Mouse (Mus musculus) embryonic facial prominence, embryonic 15.5 days (tissue): ENCODE data around the gene Rtkn. TPM values are rescaled to one million over a fixed set of nuclear protein-coding genes. Genes with fewer than 3 reads are reported as not detected.

ENCODE experiments used
- ATAC-seq: fragments of 200-750 bp; cut with Nextera tagmentation; 2 replicates; pipeline ENCODE4 v1.8.0; 2017; ENCODE audit warnings: low read depth, moderate TSS enrichment; ENCODE audit not compliant: insufficient number of reproducible peaks, low FRiP score, low TSS enrichment
- H3K27ac ChIP-seq: fragments of 300-500 bp; sonication (generic); replicated peaks from 2 replicates; pipeline ENCODE4 v1.5.1; 2015; ENCODE audit warnings: mild to moderate bottlenecking, inconsistent platforms
- H3K27me3 ChIP-seq: fragments of 300-500 bp; sonication (generic); 2 replicates; pipeline ENCODE4 v1.6.1; 2015; ENCODE audit warnings: inconsistent platforms
- H3K36me3 ChIP-seq: fragments of 300-500 bp; sonication (generic); 2 replicates; pipeline ENCODE4 v1.6.1; 2015; ENCODE audit warnings: mild to moderate bottlenecking, inconsistent platforms
- H3K4me1 ChIP-seq: fragments of 300-500 bp; sonication (generic); 2 replicates; pipeline ENCODE4 v1.6.1; 2015; ENCODE audit warnings: inconsistent platforms
- H3K4me2 ChIP-seq: fragments of 300-500 bp; sonication (generic); replicated peaks from 2 replicates; pipeline ENCODE4 v1.6.1; 2015; ENCODE audit warnings: mild to moderate bottlenecking, inconsistent platforms
- H3K4me3 ChIP-seq: fragments of 300-500 bp; sonication (generic); replicated peaks from 2 replicates; pipeline ENCODE4 v1.5.1; 2015; ENCODE audit warnings: mild to moderate bottlenecking, inconsistent platforms
- H3K9ac ChIP-seq: fragments of 300-500 bp; sonication (generic); 2 replicates; pipeline ENCODE4 v1.6.1; 2015; ENCODE audit warnings: inconsistent platforms
- H3K9me3 ChIP-seq: fragments of 300-500 bp; sonication (generic); replicated peaks from 2 replicates; pipeline ENCODE4 v1.6.1; 2016; ENCODE audit warnings: inconsistent platforms
- WGBS: fragments of 180-500 bp; shearing (Covaris S2); methylation state at CpG from one replicate; pipeline ENCODE4 v1.1.7; 2015; 5-methylcytosine and 5-hydroxymethylcytosine counted together
- polyA plus RNA-seq: library from polyadenylated mRNA; unstranded; fragments of >200 nt; fragmentation: Nextera tagmentation; extraction: Ambion mirVana; gene quantifications from 2 replicates; pipeline ENCODE4 v1.2.1, GENCODE M21; 2015

Rtkn gene
- polyA plus RNA-seq, 1 experiment from 2014 or later, result 62.8 TPM

DNA sequence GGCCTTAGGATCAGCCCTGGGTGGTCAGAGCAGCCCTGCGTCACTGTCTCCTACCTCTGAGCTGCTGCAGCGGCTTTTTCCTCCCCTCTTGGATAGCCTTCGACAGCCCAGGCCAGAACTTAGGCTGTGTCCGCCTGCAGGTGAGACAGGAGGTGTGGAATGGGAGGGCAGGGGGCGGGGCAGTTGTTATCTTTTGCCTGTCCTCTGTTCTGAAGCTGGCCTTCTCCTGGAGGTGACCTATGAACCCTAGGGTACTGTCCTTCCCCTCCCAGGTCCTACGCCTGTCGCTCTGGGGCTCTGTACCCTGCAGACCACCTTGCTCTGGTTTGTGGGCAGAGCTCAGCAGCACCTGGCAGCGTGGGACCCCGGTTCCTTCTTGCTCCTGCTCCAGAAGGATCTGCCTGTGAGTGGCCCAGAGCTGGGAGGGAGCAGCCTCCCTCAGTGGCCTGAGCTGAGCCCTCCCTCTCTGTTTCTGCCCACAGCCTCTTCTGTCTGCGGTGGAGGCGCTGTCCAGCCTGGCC is 32.1 kb upstream of the Rtkn start:
- Histone ChIP-seq H3K36me3 (peaks cover 9% of the 10 kb centered on the region; the same call in 1 of the 2 replicates), H3K27ac (no peak overlapping the region; the same call in 1 of the 2 replicates), H3K4me1 (peaks cover 29% of the 10 kb centered on the region), H3K4me3 (no peak overlapping the region), H3K27me3 (no peaks in the 10 kb centered on the region), H3K9ac (no peak overlapping the region), H3K9me3 (no peaks in the 10 kb centered on the region), H3K4me2 (peak overlapping the region; percentile 95)
- 44% methylated on average over 11 of the region's 11 CpGs for whole genome bisulfite sequencing
- ATAC-seq, result no peak

GRCm38 (mm10) chr6:83104158-83104557 is 31.1 kb upstream of the Rtkn start:
- peaks cover 35% of the 10 kb centered on the region for H3K4me1 ChIP-seq
- no peak overlapping the region for H3K4me2 ChIP-seq
- ATAC-seq, result no peak
- no peaks in the 10 kb centered on the region for H3K9me3 ChIP-seq
- no peak overlapping the region for H3K27ac ChIP-seq
- no peaks in the 10 kb centered on the region for H3K27me3 ChIP-seq
- no peak overlapping the region for H3K9ac ChIP-seq
- 52% methylated on average over 4 of the region's 4 CpGs for WGBS
- no peak overlapping the region for H3K4me3 ChIP-seq
- peaks cover 9% of the 10 kb centered on the region; the same call in 1 of the 2 replicates for H3K36me3 ChIP-seq

- ATAC-seq, result 0 out of 2 replicates have a peak, but pooled peaks have one; percentile 21
- H3K27ac ChIP-seq, result 0 out of 2 replicates have a peak overlapping the region, but pooled peaks have one; percentile 73
- no peak overlapping the region for H3K9ac ChIP-seq
- peak overlapping the region; percentile 67 for H3K4me3 ChIP-seq
- H3K4me1 ChIP-seq, result peaks cover 30% of the 10 kb centered on the region
- peak overlapping the region; percentile 88 for H3K4me2 ChIP-seq
- peaks cover 9% of the 10 kb centered on the region; the same call in 1 of the 2 replicates for H3K36me3 ChIP-seq
- no peaks in the 10 kb centered on the region for H3K9me3 ChIP-seq
- H3K27me3 ChIP-seq, result no peaks in the 10 kb centered on the region
- WGBS, result 33% methylated on average over 13 of the region's 13 CpGs
These were observed 27.5 kb upstream of the Rtkn start for GRCm38 (mm10) chr6:83107566-83108400.

DNA sequence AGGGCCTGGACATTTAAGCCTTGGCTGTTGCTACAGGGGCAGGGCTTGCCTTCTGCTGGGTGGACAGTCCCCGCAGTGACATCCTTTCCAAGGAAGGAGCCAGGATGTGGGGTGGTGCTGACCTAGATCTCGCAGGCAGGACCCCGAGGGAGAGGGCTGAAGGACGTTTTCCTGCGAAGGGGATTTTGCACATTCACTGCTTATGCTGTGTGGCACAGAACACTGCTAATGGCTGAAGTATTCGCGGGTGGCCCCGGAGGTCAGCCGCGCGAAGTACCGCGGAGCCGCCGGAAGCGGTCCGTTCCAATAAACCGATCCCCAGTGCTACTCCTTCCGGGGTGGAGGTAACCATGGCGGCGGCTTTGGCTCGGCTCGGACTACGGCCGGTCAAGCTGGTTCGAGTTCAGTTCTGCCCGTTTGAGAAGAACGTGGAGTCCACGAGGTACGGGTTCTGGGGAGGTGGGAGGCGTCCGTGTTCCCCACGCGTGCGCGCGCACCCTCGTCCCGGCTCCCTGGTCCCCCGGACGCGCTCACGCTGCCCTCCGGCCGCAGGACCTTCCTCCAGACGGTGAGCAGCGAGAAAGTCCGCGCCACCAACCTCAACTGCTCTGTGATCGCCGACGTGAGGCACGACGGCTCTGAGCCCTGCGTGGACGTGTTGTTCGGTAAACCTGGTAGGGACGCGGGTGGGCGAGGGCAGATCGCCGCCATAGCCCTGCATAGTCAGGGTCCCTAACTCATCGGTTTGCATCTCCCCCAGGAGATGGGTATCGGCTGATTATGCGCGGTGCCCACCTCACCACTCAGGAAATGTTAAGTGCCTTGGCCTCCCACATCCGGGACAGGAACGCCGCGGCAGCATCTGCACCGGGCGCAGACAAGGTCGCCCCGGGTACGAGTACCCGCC is 26.2 kb upstream of the Rtkn start, which contains the start of gene Mrpl53:
Gene Mrpl53 (plus strand): TSS at position 279 of the 907 bp plus-strand sequence.
- Histone ChIP-seq H3K27me3 (no peaks in the 10 kb centered on the region), H3K27ac (peak within 1 kb of the TSS; percentile 73), H3K36me3 (peaks cover 9% of the 10 kb centered on the region; the same call in 1 of the 2 replicates), H3K4me2 (peak within 1 kb of the TSS; percentile 88), H3K9ac (peak within 1 kb of the TSS; percentile 68), H3K4me1 (peaks cover 22% of the 10 kb centered on the region), H3K9me3 (no peaks in the 10 kb centered on the region), H3K4me3 (peak within 1 kb of the TSS; percentile 67)
- WGBS, result under 1% methylated on average over 76 of the region's 76 CpGs
- ATAC-seq, result peak; percentile 81

DNA sequence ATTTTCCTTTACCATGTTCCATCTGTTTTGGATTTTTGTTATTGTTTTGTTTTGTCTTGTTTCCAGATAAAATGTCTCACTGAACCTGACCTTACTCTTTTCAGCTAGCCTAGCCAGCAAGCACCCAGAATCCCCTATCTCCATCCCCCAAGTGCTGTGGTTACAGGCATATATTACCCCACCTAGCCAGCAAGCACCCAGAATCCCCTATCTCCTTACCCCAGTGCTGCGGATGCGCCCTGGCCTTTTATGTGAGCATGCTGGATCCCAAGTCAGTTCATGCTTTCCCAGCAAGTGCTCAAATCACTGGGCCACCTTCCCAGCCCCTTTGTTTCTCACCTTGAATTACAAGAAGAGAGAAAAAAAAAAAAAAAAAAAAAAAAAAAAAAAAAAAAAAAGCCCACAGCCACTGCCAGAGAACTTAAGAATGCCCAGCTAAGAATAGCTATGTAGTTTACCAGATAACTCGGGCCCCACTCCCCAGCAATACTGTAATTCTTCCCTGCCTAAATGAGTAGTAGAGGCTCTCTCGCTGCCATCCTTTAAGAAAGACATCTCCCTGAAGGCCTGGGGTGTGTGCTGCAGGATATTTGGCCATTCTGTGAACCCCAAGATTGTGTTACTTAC is 23.6 kb upstream of the Rtkn start:
- no peak overlapping the region for H3K4me3 ChIP-seq
- H3K9ac ChIP-seq, result no peak overlapping the region
- peaks cover 36% of the 10 kb centered on the region for H3K4me1 ChIP-seq
- H3K27me3 ChIP-seq, result no peaks in the 10 kb centered on the region
- no peak overlapping the region for H3K4me2 ChIP-seq
- H3K9me3 ChIP-seq, result no peaks in the 10 kb centered on the region
- 91% methylated on average over 4 of the region's 4 CpGs for WGBS
- no peak overlapping the region for H3K27ac ChIP-seq
- H3K36me3 ChIP-seq, result peaks cover 6% of the 10 kb centered on the region; the same call in 1 of the 2 replicates
- ATAC-seq, result no peak

DNA sequence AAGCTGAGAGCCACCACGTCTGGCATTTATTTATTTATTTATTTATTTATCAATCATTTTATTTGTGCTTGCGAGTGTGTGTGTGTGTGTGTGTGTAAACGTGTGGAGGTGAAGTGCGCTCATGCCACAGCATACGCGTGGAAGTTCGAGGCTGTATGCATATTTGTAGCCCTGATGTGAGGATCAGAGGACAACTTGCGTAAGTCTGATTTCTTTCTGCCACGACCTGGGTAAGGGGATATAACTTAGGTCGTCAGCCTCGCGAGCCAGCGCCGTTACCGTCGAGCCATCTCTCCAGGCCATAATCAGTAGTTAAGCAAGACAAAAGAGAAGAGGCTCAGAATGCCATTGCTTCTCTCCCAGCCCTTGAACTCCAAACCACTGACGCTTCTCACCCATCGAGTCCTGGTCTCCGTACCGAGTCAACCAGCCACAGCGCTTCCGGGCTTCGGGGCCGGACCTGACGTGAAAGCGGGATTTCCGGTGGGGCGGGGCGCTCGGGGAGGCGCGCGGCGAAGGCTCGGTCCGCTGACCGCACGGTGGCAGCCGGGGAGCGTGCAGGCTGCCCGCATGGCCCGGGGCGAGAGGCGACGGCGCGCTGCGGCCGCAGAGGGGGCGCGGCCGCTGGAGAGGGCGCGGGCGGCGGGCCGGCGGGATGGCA is 20.1 kb upstream of the Rtkn start, which contains the start of gene Mogs:
Gene Mogs (plus strand): TSS at position 486 of the 661 bp plus-strand sequence.
- Histone ChIP-seq H3K36me3 (peaks cover 31% of the 10 kb centered on the region), H3K4me2 (peak within 1 kb of the TSS; percentile 92), H3K4me3 (peak within 1 kb of the TSS; percentile 90), H3K27ac (peak within 1 kb of the TSS; percentile 86), H3K27me3 (no peaks in the 10 kb centered on the region), H3K9me3 (no peaks in the 10 kb centered on the region), H3K9ac (peak within 1 kb of the TSS; percentile 86), H3K4me1 (peaks cover 38% of the 10 kb centered on the region)
- WGBS, result 1% methylated on average over 47 of the region's 58 CpGs
- ATAC-seq, result peak; percentile 84

DNA sequence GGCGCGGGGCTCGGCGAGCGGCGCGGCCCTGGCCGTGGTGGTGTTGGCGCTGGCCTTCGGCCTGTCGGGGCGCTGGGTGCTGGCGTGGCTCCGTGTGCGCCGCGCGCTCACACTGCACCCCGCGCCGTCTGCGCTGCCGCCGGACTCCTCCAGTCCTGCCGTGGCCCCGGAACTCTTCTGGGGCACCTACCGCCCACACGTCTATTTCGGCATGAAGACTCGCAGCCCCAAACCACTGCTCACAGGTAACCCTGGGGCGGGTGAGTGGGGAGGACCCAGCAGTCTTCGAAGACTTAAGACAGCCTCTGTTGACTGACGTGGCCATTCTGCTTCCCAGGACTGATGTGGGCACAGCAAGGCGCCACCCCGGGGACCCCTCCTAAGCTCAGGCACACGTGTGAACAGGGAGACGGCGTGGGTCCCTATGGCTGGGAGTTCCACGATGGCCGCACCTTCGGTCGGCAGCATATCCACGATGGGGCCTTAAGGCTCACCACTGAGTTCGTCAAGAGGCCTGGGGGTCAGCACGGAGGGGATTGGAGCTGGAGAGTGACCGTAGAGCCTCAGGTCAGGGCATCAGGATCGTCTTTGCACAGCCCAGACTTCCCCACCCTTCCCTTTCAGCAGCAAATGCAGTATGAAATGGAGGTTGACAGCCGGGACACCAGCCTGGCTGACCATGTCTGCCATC is 19.4 kb upstream of the Rtkn start:
- Histone ChIP-seq H3K27me3 (no peaks in the 10 kb centered on the region), H3K4me2 (peak overlapping the region; percentile 92), H3K27ac (peak overlapping the region; percentile 86), H3K4me3 (peak overlapping the region; percentile 90), H3K36me3 (peaks cover 31% of the 10 kb centered on the region), H3K9me3 (no peaks in the 10 kb centered on the region), H3K4me1 (peaks cover 43% of the 10 kb centered on the region), H3K9ac (peak overlapping the region; percentile 86)
- under 1% methylated on average over 45 of the region's 48 CpGs for WGBS
- peak; percentile 40 for ATAC-seq

- peaks cover 31% of the 10 kb centered on the region for H3K36me3 ChIP-seq
- H3K4me1 ChIP-seq, result peaks cover 43% of the 10 kb centered on the region
- peak overlapping the region; percentile 86 for H3K9ac ChIP-seq
- peak overlapping the region; percentile 92 for H3K4me2 ChIP-seq
- no peak for ATAC-seq
- H3K9me3 ChIP-seq, result no peaks in the 10 kb centered on the region
- H3K27ac ChIP-seq, result peak overlapping the region; percentile 86; the same call in 1 of the 2 replicates
- H3K27me3 ChIP-seq, result no peaks in the 10 kb centered on the region
- 73% methylated on average over 11 of the region's 11 CpGs for WGBS
- peak overlapping the region; percentile 90 for H3K4me3 ChIP-seq
These were observed 18.7 kb upstream of the Rtkn start for GRCm38 (mm10) chr6:83116373-83117164.

DNA sequence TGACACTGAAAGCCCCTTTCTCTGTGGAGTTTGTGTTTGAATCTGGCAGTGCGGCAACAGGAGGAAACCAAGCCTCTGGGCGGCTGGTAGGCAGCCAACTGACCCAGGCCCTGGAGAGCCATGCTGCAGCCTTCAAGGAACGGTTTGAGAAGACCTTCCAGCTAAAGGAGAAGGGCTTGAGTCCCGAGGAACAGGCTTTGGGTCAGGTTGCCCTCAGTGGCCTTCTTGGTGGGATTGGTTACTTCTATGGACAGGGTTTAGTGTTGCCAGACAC is 18.2 kb upstream of the Rtkn start:
- Histone ChIP-seq H3K4me2 (no peak overlapping the region), H3K9ac (no peak overlapping the region), H3K36me3 (peaks cover 31% of the 10 kb centered on the region), H3K4me1 (peaks cover 46% of the 10 kb centered on the region), H3K27me3 (no peaks in the 10 kb centered on the region), H3K9me3 (no peaks in the 10 kb centered on the region), H3K4me3 (no peak overlapping the region), H3K27ac (no peak overlapping the region)
- no peak for ATAC-seq
- 77% methylated on average over 4 of the region's 4 CpGs for WGBS
